Comparison of ENCODE assay signal across 25 mouse cellular contexts in the genomic region with DNA sequence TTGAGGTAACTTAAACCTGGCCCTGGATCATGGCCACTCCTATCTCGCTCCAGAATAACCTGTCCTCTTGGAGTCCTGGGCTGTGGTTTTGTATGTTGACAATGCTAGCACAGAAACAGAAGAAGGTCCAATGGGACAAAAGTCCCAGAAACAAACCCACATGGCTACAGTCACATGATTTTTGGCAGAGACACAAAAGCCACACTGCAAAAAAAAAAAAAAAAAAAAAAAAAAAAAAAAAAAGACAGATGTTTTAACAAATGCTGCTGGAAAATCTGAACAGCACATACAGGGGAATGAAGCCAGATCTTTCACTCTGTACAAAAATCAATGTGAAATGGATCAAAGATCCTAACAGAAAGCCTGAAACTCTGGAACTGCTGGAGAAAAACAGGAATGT.
"Had no signal": no experiment of that assay in that cellular context is flagged by ENCODE, and none has a peak within 500 bp of the region (broad histone marks: within the 10 kb centered on the region; RNA-seq: fewer than 3 reads in every experiment).

No protein-coding gene starts in this region.

- DNase-seq: gastrocnemius, adult 2 months; gastrocnemius, postnatal 10 days; gastrocnemius, postnatal 25 days; heart, adult 2 months; heart, postnatal 14 days; heart, postnatal 4 days; kidney, adult 18-20 months; kidney, postnatal 10 days; kidney, postnatal 25 days; kidney, postnatal 4 days; liver; liver, embryonic 13.5 days; liver, postnatal 0 days had no signal

- H3K9ac ChIP-seq: heart, embryonic 13.5 days; heart, embryonic 15.5 days; hindbrain, embryonic 12.5 days; hindbrain, embryonic 14.5 days; intestine, embryonic 15.5 days; limb, embryonic 12.5 days; liver, embryonic 13.5 days; liver, embryonic 15.5 days; liver, postnatal 0 days had no signal

- H3K36me3 ChIP-seq: heart, embryonic 15.5 days; hindbrain, embryonic 12.5 days; intestine, embryonic 15.5 days; limb, embryonic 12.5 days had no signal

- H3K27me3 ChIP-seq: heart, embryonic 13.5 days; heart, embryonic 15.5 days; hindbrain, embryonic 12.5 days; intestine, embryonic 15.5 days; limb, embryonic 12.5 days; liver, embryonic 13.5 days; liver, embryonic 15.5 days had no signal

- H3K4me1 ChIP-seq: hindbrain, embryonic 12.5 days; intestine, embryonic 15.5 days; limb, embryonic 10.5 days; liver, embryonic 13.5 days; liver, embryonic 15.5 days had no signal

- H3K9me3 ChIP-seq: heart, embryonic 13.5 days; heart, embryonic 15.5 days; hindbrain, embryonic 10.5 days; hindbrain, embryonic 12.5 days; intestine, embryonic 15.5 days; limb, embryonic 10.5 days; limb, embryonic 12.5 days; liver, embryonic 13.5 days; liver, embryonic 15.5 days had no signal

- H3K27ac ChIP-seq: gastrocnemius, adult 2 months; heart, adult 2 months; heart, embryonic 13.5 days; heart, embryonic 15.5 days; hindbrain, embryonic 10.5 days; hindbrain, embryonic 12.5 days; hindbrain, embryonic 14.5 days; intestine, embryonic 15.5 days; layer of hippocampus, adult 2 months; left cerebral cortex, adult 2 months; limb, embryonic 10.5 days; limb, embryonic 12.5 days; liver, embryonic 13.5 days; liver, embryonic 15.5 days had no signal

- H3K4me3 ChIP-seq: gastrocnemius, adult 2 months; heart, adult 2 months; heart, embryonic 13.5 days; heart, embryonic 15.5 days; hindbrain, embryonic 10.5 days; hindbrain, embryonic 12.5 days; intestine, embryonic 15.5 days; layer of hippocampus, adult 2 months; left cerebral cortex, adult 2 months; limb, embryonic 10.5 days; limb, embryonic 12.5 days; liver, embryonic 13.5 days; liver, embryonic 15.5 days had no signal

- H3K4me2 ChIP-seq: heart, embryonic 11.5 days; heart, embryonic 13.5 days; heart, embryonic 15.5 days; hindbrain, embryonic 12.5 days; hindbrain, embryonic 14.5 days; intestine, embryonic 15.5 days; limb, embryonic 12.5 days; liver, embryonic 13.5 days; liver, embryonic 15.5 days had no signal
